Mouse (Mus musculus) embryonic facial prominence, embryonic 10.5 days (tissue): ENCODE measurements around the gene Slc7a7. TPM values are rescaled to one million over a fixed set of nuclear protein-coding genes. Genes with fewer than 3 reads are reported as not detected.

Experiments
- DNase-seq: peaks from one replicate; pipeline ENCODE4 v3.0.0-alpha.2; 2017; ENCODE audit warnings: low spot score
- H3K27ac ChIP-seq: fragments of 300-500 bp; sonication (generic); replicated peaks from 2 replicates; pipeline ENCODE4 v1.5.1; 2016; ENCODE audit warnings: mild to moderate bottlenecking
- H3K27me3 ChIP-seq: fragments of 300-500 bp; sonication (generic); replicated peaks from 2 replicates; pipeline ENCODE4 v1.6.1; 2016; ENCODE audit warnings: low read depth, mild to moderate bottlenecking; ENCODE audit not compliant: poor library complexity, severe bottlenecking
- H3K36me3 ChIP-seq: fragments of 300-500 bp; sonication (generic); replicated peaks from 2 replicates; pipeline ENCODE4 v1.6.1; 2016; ENCODE audit warnings: mild to moderate bottlenecking, moderate library complexity
- H3K4me1 ChIP-seq: fragments of 300-500 bp; sonication (generic); 2 replicates; pipeline ENCODE4 v1.6.1; 2016
- H3K4me3 ChIP-seq: fragments of 300-500 bp; sonication (generic); 2 replicates; pipeline ENCODE4 v1.5.1; 2016; ENCODE audit warnings: mild to moderate bottlenecking, moderate library complexity
- H3K9me3 ChIP-seq: fragments of 300-500 bp; sonication (generic); 2 replicates; pipeline ENCODE4 v1.6.1; 2016; ENCODE audit warnings: mild to moderate bottlenecking
- WGBS: fragments of 180-500 bp; shearing (Covaris S2); methylation state at CpG from one replicate; pipeline ENCODE4 v1.1.7; 2016; 5-methylcytosine and 5-hydroxymethylcytosine counted together
- polyA plus RNA-seq: library from polyadenylated mRNA; unstranded; fragments of >200 nt; fragmentation: Nextera tagmentation; extraction: Ambion mirVana; gene quantifications from 2 replicates; pipeline ENCODE4 v1.2.1, GENCODE M21; 2016

Slc7a7 gene
- polyA plus RNA-seq, 1 experiment from 2014 or later, result 3.6 TPM

GRCm38 (mm10) chr14:54442548-54442947 is 25.0 kb upstream of the Slc7a7 start:
- H3K27ac ChIP-seq, result 0 out of 2 replicates have a peak overlapping the region, but pooled peaks have one; percentile 82
- WGBS, result 88% methylated on average over 3 of the region's 3 CpGs
- no peaks in the 10 kb centered on the region for H3K9me3 ChIP-seq
- H3K27me3 ChIP-seq, result peaks cover 16% of the 10 kb centered on the region; the same call in 1 of the 2 replicates
- peaks cover 47% of the 10 kb centered on the region for H3K4me1 ChIP-seq
- H3K4me3 ChIP-seq, result no peak overlapping the region; the same call in 1 of the 2 replicates
- no peak for DNase-seq
- H3K36me3 ChIP-seq, result peaks cover 43% of the 10 kb centered on the region

- peaks cover 55% of the 10 kb centered on the region for H3K36me3 ChIP-seq
- 0 out of 2 replicates have a peak overlapping the region, but pooled peaks have one; percentile 19 for H3K27ac ChIP-seq
- H3K9me3 ChIP-seq, result no peaks in the 10 kb centered on the region
- WGBS, result 74% methylated on average over 4 of the region's 4 CpGs
- H3K27me3 ChIP-seq, result peaks cover 16% of the 10 kb centered on the region; the same call in 1 of the 2 replicates
- H3K4me1 ChIP-seq, result peaks cover 47% of the 10 kb centered on the region
- no peak for DNase-seq
- H3K4me3 ChIP-seq, result no peak overlapping the region
These were observed 23.8 kb upstream of the Slc7a7 start for GRCm38 (mm10) chr14:54441365-54441764.

- Histone ChIP-seq H3K4me3 (no peak overlapping the region), H3K36me3 (peaks cover 63% of the 10 kb centered on the region), H3K9me3 (no peaks in the 10 kb centered on the region), H3K27me3 (peaks cover 9% of the 10 kb centered on the region; the same call in 1 of the 2 replicates), H3K27ac (no peak overlapping the region), H3K4me1 (peaks cover 47% of the 10 kb centered on the region)
- 92% methylated on average over 14 of the region's 14 CpGs for WGBS
- DNase-seq, result no peak
These were observed 23.0 kb upstream of the Slc7a7 start for GRCm38 (mm10) chr14:54440538-54440937.

- Histone ChIP-seq H3K4me1 (peaks cover 52% of the 10 kb centered on the region), H3K27me3 (0 out of 2 replicates have a peak, but pooled peaks cover 3% of the 10 kb centered on the region), H3K9me3 (no peaks in the 10 kb centered on the region), H3K4me3 (no peak overlapping the region), H3K36me3 (peaks cover 68% of the 10 kb centered on the region), H3K27ac (no peak overlapping the region; the same call in 1 of the 2 replicates)
- DNase-seq, result no peak
- WGBS, result 69% methylated on average over 7 of the region's 7 CpGs
These were observed 22.0 kb upstream of the Slc7a7 start for GRCm38 (mm10) chr14:54439610-54440009.

GRCm38 (mm10) chr14:54439155-54439554 is 21.6 kb upstream of the Slc7a7 start:
- DNase-seq, result no peak
- 87% methylated on average over 12 of the region's 12 CpGs for WGBS
- Histone ChIP-seq H3K27ac (no peak overlapping the region), H3K36me3 (peaks cover 68% of the 10 kb centered on the region), H3K4me1 (peaks cover 54% of the 10 kb centered on the region), H3K4me3 (no peak overlapping the region), H3K9me3 (no peaks in the 10 kb centered on the region), H3K27me3 (no peaks in the 10 kb centered on the region)

GRCm38 (mm10) chr14:54435194-54435918 is 17.8 kb upstream of the Slc7a7 start:
- H3K27me3 ChIP-seq, result peaks cover 25% of the 10 kb centered on the region
- no peak overlapping the region for H3K4me3 ChIP-seq
- no peak overlapping the region for H3K27ac ChIP-seq
- H3K9me3 ChIP-seq, result no peaks in the 10 kb centered on the region
- peaks cover 53% of the 10 kb centered on the region for H3K36me3 ChIP-seq
- peaks cover 58% of the 10 kb centered on the region for H3K4me1 ChIP-seq
- WGBS, result 87% methylated on average over 11 of the region's 11 CpGs
- no peak for DNase-seq

- H3K4me1 ChIP-seq, result peaks cover 59% of the 10 kb centered on the region
These were observed 16.5 kb upstream of the Slc7a7 start for GRCm38 (mm10) chr14:54433941-54434531.

GRCm38 (mm10) chr14:54432837-54433830 is 15.6 kb upstream of the Slc7a7 start:
- Histone ChIP-seq H3K27me3 (peaks cover 29% of the 10 kb centered on the region), H3K9me3 (no peaks in the 10 kb centered on the region), H3K27ac (peak overlapping the region; percentile 98), H3K36me3 (peaks cover 49% of the 10 kb centered on the region), H3K4me1 (peaks cover 59% of the 10 kb centered on the region), H3K4me3 (peak overlapping the region; percentile 88)
- DNase-seq, result peak; percentile 34
- WGBS, result 42% methylated on average over 17 of the region's 17 CpGs

More at GRCm38 (mm10) chr14:54433941-54434531, 16.5 kb upstream of the Slc7a7 start:
- peak overlapping the region; percentile 98; the same call in 1 of the 2 replicates for H3K27ac ChIP-seq
- peaks cover 49% of the 10 kb centered on the region for H3K36me3 ChIP-seq
- no peaks in the 10 kb centered on the region for H3K9me3 ChIP-seq
- 68% methylated on average over 12 of the region's 12 CpGs for WGBS
- H3K27me3 ChIP-seq, result peaks cover 29% of the 10 kb centered on the region
- H3K4me3 ChIP-seq, result peak overlapping the region; percentile 88
- no peak for DNase-seq

GRCm38 (mm10) chr14:54432078-54432836 is 14.7 kb upstream of the Slc7a7 start:
- Histone ChIP-seq H3K4me1 (peaks cover 65% of the 10 kb centered on the region), H3K27me3 (peaks cover 29% of the 10 kb centered on the region), H3K9me3 (no peaks in the 10 kb centered on the region), H3K36me3 (peaks cover 41% of the 10 kb centered on the region), H3K27ac (peak overlapping the region; percentile 98), H3K4me3 (peak overlapping the region; percentile 88)
- peak; percentile 73 for DNase-seq
- WGBS, result 2% methylated on average over 54 of the region's 54 CpGs

GRCm38 (mm10) chr14:54431334-54432077 is 13.9 kb upstream of the Slc7a7 start, which contains the start of gene Mmp14:
Mmp14 (plus strand) TSS chr14:54431612.
- peak; percentile 87 for DNase-seq
- Histone ChIP-seq H3K4me1 (peaks cover 66% of the 10 kb centered on the region), H3K27ac (peak within 1 kb of the TSS; percentile 98), H3K27me3 (peaks cover 29% of the 10 kb centered on the region), H3K36me3 (peaks cover 33% of the 10 kb centered on the region), H3K4me3 (peak within 1 kb of the TSS; percentile 88), H3K9me3 (no peaks in the 10 kb centered on the region)
- WGBS, result 1% methylated on average over 49 of the region's 49 CpGs
